Mouse (Mus musculus): Measurements from ENCODE around the gene Madcam1. TPM values are rescaled to one million over a fixed set of nuclear protein-coding genes. Genes with fewer than 3 reads are reported as not detected.

Gene Madcam1
- polyA plus RNA-seq, 1 experiment from 2014 or later = 31.8 TPM

- no peak overlapping the region for H3K9ac ChIP-seq (ENCODE audit: low read depth, low read length)
These were observed 20.6 kb downstream of the Madcam1 start for GRCm38 (mm10) chr10:79684770-79685600.

GRCm38 (mm10) chr10:79686219-79686618, 21.9 kb downstream of the Madcam1 start:
- Histone ChIP-seq H3K4me3 (ENCODE audit: low read length) (no peak overlapping the region), H3K4me1 (ENCODE audit: control insufficient read depth, insufficient read depth, low read length) (peaks cover 15% of the 10 kb centered on the region), H3K27me3 (replicated peaks; ENCODE audit: control insufficient read depth, insufficient read depth, low read length) (no peaks in the 10 kb centered on the region), H3K36me3 (ENCODE audit: control insufficient read depth, insufficient read depth, low read length) (peaks cover 35% of the 10 kb centered on the region), H3K9ac (ENCODE audit: low read depth, low read length) (no peak overlapping the region), H3K9me3 (ENCODE audit: control insufficient read depth, low read length) (no peaks in the 10 kb centered on the region), H3K27ac (ENCODE audit: low read length) (no peak overlapping the region), H3K4me2 (ENCODE audit: low read depth, low read length) (no peak overlapping the region)
- 90% methylated on average over 2 of the region's 2 CpGs for WGBS
- no peak for ATAC-seq

More at GRCm38 (mm10) chr10:79684770-79685600, 20.6 kb downstream of the Madcam1 start:
- no peak overlapping the region for H3K4me2 ChIP-seq (ENCODE audit: low read depth, low read length)
- no peaks in the 10 kb centered on the region for H3K27me3 ChIP-seq (replicated peaks; ENCODE audit: control insufficient read depth, insufficient read depth, low read length)
- no peak for ATAC-seq
- H3K27ac ChIP-seq (ENCODE audit: low read length) = no peak overlapping the region
- H3K36me3 ChIP-seq (ENCODE audit: control insufficient read depth, insufficient read depth, low read length) = peaks cover 35% of the 10 kb centered on the region
- H3K4me1 ChIP-seq (ENCODE audit: control insufficient read depth, insufficient read depth, low read length) = peaks cover 24% of the 10 kb centered on the region
- no peak overlapping the region for H3K4me3 ChIP-seq (ENCODE audit: low read length)
- 94% methylated on average over 25 of the region's 25 CpGs for WGBS
- H3K9me3 ChIP-seq (ENCODE audit: control insufficient read depth, low read length) = no peaks in the 10 kb centered on the region

GRCm38 (mm10) chr10:79686691-79687090, 22.3 kb downstream of the Madcam1 start:
- Histone ChIP-seq H3K27ac (ENCODE audit: low read length) (no peak overlapping the region), H3K4me1 (ENCODE audit: control insufficient read depth, insufficient read depth, low read length) (peaks cover 15% of the 10 kb centered on the region), H3K4me2 (ENCODE audit: low read depth, low read length) (no peak overlapping the region), H3K9me3 (ENCODE audit: control insufficient read depth, low read length) (no peaks in the 10 kb centered on the region), H3K27me3 (replicated peaks; ENCODE audit: control insufficient read depth, insufficient read depth, low read length) (no peaks in the 10 kb centered on the region), H3K36me3 (ENCODE audit: control insufficient read depth, insufficient read depth, low read length) (peaks cover 35% of the 10 kb centered on the region), H3K9ac (ENCODE audit: low read depth, low read length) (no peak overlapping the region), H3K4me3 (ENCODE audit: low read length) (no peak overlapping the region)
- WGBS = 89% methylated on average over 1 of the region's 1 CpGs
- no peak for ATAC-seq

GRCm38 (mm10) chr10:79687513-79687912, 23.2 kb downstream of the Madcam1 start:
- H3K4me2 ChIP-seq (ENCODE audit: low read depth, low read length) = no peak overlapping the region
- no peaks in the 10 kb centered on the region for H3K27me3 ChIP-seq (replicated peaks; ENCODE audit: control insufficient read depth, insufficient read depth, low read length)
- H3K4me1 ChIP-seq (ENCODE audit: control insufficient read depth, insufficient read depth, low read length) = peaks cover 15% of the 10 kb centered on the region
- H3K4me3 ChIP-seq (ENCODE audit: low read length) = no peak overlapping the region
- H3K27ac ChIP-seq (ENCODE audit: low read length) = no peak overlapping the region
- no peaks in the 10 kb centered on the region for H3K9me3 ChIP-seq (ENCODE audit: control insufficient read depth, low read length)
- WGBS = 93% methylated on average over 6 of the region's 6 CpGs
- no peak overlapping the region for H3K9ac ChIP-seq (ENCODE audit: low read depth, low read length)
- ATAC-seq = no peak
- H3K36me3 ChIP-seq (ENCODE audit: control insufficient read depth, insufficient read depth, low read length) = peaks cover 35% of the 10 kb centered on the region

- Histone ChIP-seq H3K36me3 (ENCODE audit: control insufficient read depth, insufficient read depth, low read length) (peaks cover 35% of the 10 kb centered on the region), H3K27me3 (replicated peaks; ENCODE audit: control insufficient read depth, insufficient read depth, low read length) (no peaks in the 10 kb centered on the region)
- no peak for ATAC-seq
These were observed 24.4 kb downstream of the Madcam1 start, which contains the start of gene Gzmm for GRCm38 (mm10) chr10:79688720-79689119. TSS of gene Gzmm (plus strand) at chr10:79689020.

GRCm38 (mm10) chr10:79689178-79689577, 24.8 kb downstream of the Madcam1 start:
- Histone ChIP-seq H3K27me3 (replicated peaks; ENCODE audit: control insufficient read depth, insufficient read depth, low read length) (no peaks in the 10 kb centered on the region), H3K4me2 (ENCODE audit: low read depth, low read length) (no peak overlapping the region), H3K9ac (ENCODE audit: low read depth, low read length) (no peak overlapping the region), H3K4me1 (ENCODE audit: control insufficient read depth, insufficient read depth, low read length) (peaks cover 2% of the 10 kb centered on the region), H3K36me3 (ENCODE audit: control insufficient read depth, insufficient read depth, low read length) (peaks cover 35% of the 10 kb centered on the region), H3K4me3 (ENCODE audit: low read length) (no peak overlapping the region), H3K9me3 (ENCODE audit: control insufficient read depth, low read length) (no peaks in the 10 kb centered on the region), H3K27ac (ENCODE audit: low read length) (no peak overlapping the region)
- WGBS = 85% methylated on average over 3 of the region's 3 CpGs
- no peak for ATAC-seq

More at GRCm38 (mm10) chr10:79688720-79689119, 24.4 kb downstream of the Madcam1 start, which contains the start of gene Gzmm:
- no peak within 1 kb of the TSS for H3K4me3 ChIP-seq (ENCODE audit: low read length)
- no peaks in the 10 kb centered on the region for H3K9me3 ChIP-seq (ENCODE audit: control insufficient read depth, low read length)
- peaks cover 7% of the 10 kb centered on the region for H3K4me1 ChIP-seq (ENCODE audit: control insufficient read depth, insufficient read depth, low read length)
- H3K4me2 ChIP-seq (ENCODE audit: low read depth, low read length) = no peak within 1 kb of the TSS
- H3K9ac ChIP-seq (ENCODE audit: low read depth, low read length) = no peak within 1 kb of the TSS
- no peak within 1 kb of the TSS for H3K27ac ChIP-seq (ENCODE audit: low read length)
- 74% methylated on average over 4 of the region's 4 CpGs for WGBS

GRCm38 (mm10) chr10:79691986-79692548, 27.7 kb downstream of the Madcam1 start:
- no peak overlapping the region for H3K27ac ChIP-seq (ENCODE audit: low read length)
- H3K36me3 ChIP-seq (ENCODE audit: control insufficient read depth, insufficient read depth, low read length) = peaks cover 17% of the 10 kb centered on the region
- no peaks in the 10 kb centered on the region for H3K9me3 ChIP-seq (ENCODE audit: control insufficient read depth, low read length)
- WGBS = 94% methylated on average over 2 of the region's 2 CpGs
- no peaks in the 10 kb centered on the region for H3K27me3 ChIP-seq (replicated peaks; ENCODE audit: control insufficient read depth, insufficient read depth, low read length)
- no peak for ATAC-seq
- H3K4me3 ChIP-seq (ENCODE audit: low read length) = no peak overlapping the region
- H3K9ac ChIP-seq (ENCODE audit: low read depth, low read length) = no peak overlapping the region
- no peak overlapping the region for H3K4me2 ChIP-seq (ENCODE audit: low read depth, low read length)
- peaks cover 21% of the 10 kb centered on the region for H3K4me1 ChIP-seq (ENCODE audit: control insufficient read depth, insufficient read depth, low read length)

GRCm38 (mm10) chr10:79693580-79694378, 29.4 kb downstream of the Madcam1 start:
- WGBS = 68% methylated on average over 12 of the region's 12 CpGs
- Histone ChIP-seq H3K4me1 (ENCODE audit: control insufficient read depth, insufficient read depth, low read length) (peaks cover 30% of the 10 kb centered on the region), H3K4me3 (ENCODE audit: low read length) (no peak overlapping the region), H3K36me3 (ENCODE audit: control insufficient read depth, insufficient read depth, low read length) (peaks cover 3% of the 10 kb centered on the region; the same call in 1 of the 2 replicates), H3K27ac (ENCODE audit: low read length) (no peak overlapping the region), H3K9me3 (ENCODE audit: control insufficient read depth, low read length) (no peaks in the 10 kb centered on the region), H3K9ac (ENCODE audit: low read depth, low read length) (0 out of 2 replicates have a peak overlapping the region, but pooled peaks have one; percentile 14), H3K4me2 (ENCODE audit: low read depth, low read length) (no peak overlapping the region), H3K27me3 (replicated peaks; ENCODE audit: control insufficient read depth, insufficient read depth, low read length) (no peaks in the 10 kb centered on the region)
- no peak for ATAC-seq

- H3K4me2 ChIP-seq (ENCODE audit: low read depth, low read length) = no peak overlapping the region
- no peak overlapping the region for H3K27ac ChIP-seq (ENCODE audit: low read length)
- no peak overlapping the region; the same call in 1 of the 2 replicates for H3K9ac ChIP-seq (ENCODE audit: low read depth, low read length)
- no peaks in the 10 kb centered on the region for H3K9me3 ChIP-seq (ENCODE audit: control insufficient read depth, low read length)
- H3K27me3 ChIP-seq (replicated peaks; ENCODE audit: control insufficient read depth, insufficient read depth, low read length) = no peaks in the 10 kb centered on the region
- ATAC-seq = no peak
- H3K4me3 ChIP-seq (ENCODE audit: low read length) = no peak overlapping the region
- no peaks in the 10 kb centered on the region for H3K36me3 ChIP-seq (ENCODE audit: control insufficient read depth, insufficient read depth, low read length)
- 87% methylated on average over 6 of the region's 6 CpGs for WGBS
- H3K4me1 ChIP-seq (ENCODE audit: control insufficient read depth, insufficient read depth, low read length) = peaks cover 30% of the 10 kb centered on the region
These were observed 30.0 kb downstream of the Madcam1 start for GRCm38 (mm10) chr10:79694379-79694655.
